Mouse (Mus musculus) G1E (cell line): ENCODE data around the gene Ctu1. TPM values are rescaled to one million over a fixed set of nuclear protein-coding genes. Genes with fewer than 3 reads are reported as not detected.

Experiments used
- ATAC-seq: 2 replicates; pipeline ENCODE4 v1.8.0; 2016; ENCODE audit warnings: mild to moderate bottlenecking; ENCODE audit not compliant: insufficient number of reproducible peaks, poor library complexity, low FRiP score, severe bottlenecking; ENCODE audit errors: extremely low read depth
- DNase-seq: peaks from one replicate; pipeline ENCODE4 v3.0.0; 2012; ENCODE audit warnings: low spot score
- H3K27me3 ChIP-seq: 2 replicates; pipeline ENCODE4 v1.6.1; 2012; ENCODE audit warnings: mild to moderate bottlenecking, low read length, inconsistent platforms; ENCODE audit not compliant: insufficient read depth
- H3K36me3 ChIP-seq: replicated peaks from 2 replicates; pipeline ENCODE3; 2012; ENCODE audit warnings: mild to moderate bottlenecking, inconsistent platforms
- H3K4me1 ChIP-seq: 2 replicates; pipeline ENCODE4 v1.6.1; 2012; ENCODE audit warnings: low read depth, low read length, inconsistent platforms, mixed read lengths; ENCODE audit not compliant: insufficient read depth
- H3K4me3 ChIP-seq: 2 replicates; pipeline ENCODE4 v1.5.1; 2012; ENCODE audit warnings: low read depth, mild to moderate bottlenecking, inconsistent platforms, low read length, moderate library complexity, mixed read lengths
- H3K9me3 ChIP-seq: replicated peaks from 2 replicates; pipeline ENCODE4 v1.6.1; 2012; ENCODE audit warnings: inconsistent platforms
- CTCF ChIP-seq: IDR thresholded peaks from 2 replicates; pipeline ENCODE4 v1.5.1; 2012; ENCODE audit warnings: low read depth, low read length, inconsistent platforms, mixed read lengths
- GATA1 ChIP-seq: IDR thresholded peaks from 2 replicates; pipeline ENCODE4 v1.6.1; 2012; ENCODE audit warnings: borderline replicate concordance, low read length, inconsistent platforms, mixed read lengths
- GATA2 ChIP-seq: IDR thresholded peaks from 2 replicates; pipeline ENCODE4 v1.6.1; 2012; ENCODE audit warnings: low read depth, low read length, inconsistent platforms, borderline replicate concordance
- POLR2AphosphoS5 ChIP-seq: IDR thresholded peaks from 2 replicates; pipeline ENCODE4 v1.6.1; 2012; ENCODE audit warnings: low read depth, low read length, inconsistent platforms; ENCODE audit not compliant: insufficient replicate concordance
- TAL1 ChIP-seq: conservative IDR thresholded peaks from 2 replicates; pipeline ENCODE4 v1.6.1; 2012; ENCODE audit warnings: low read depth, low read length, inconsistent platforms, mixed read lengths
- polyA plus RNA-seq: library from polyadenylated mRNA; stranded (reverse); fragments of >175 nt; gene quantifications from 2 replicates; pipeline ENCODE4 v1.2.3, GENCODE M21; 2012
- total RNA-seq, 2 experiments: library from RNA; stranded (forward) in 1 of 2; stranded (reverse) in 1 of 2; fragments of 200-1000 nt in 1 of 2; fragments of >200 nt in 1 of 2; fragmentation: Nextera tagmentation in 1 of 2; gene quantifications; 2 replicates each; pipeline ENCODE4 v1.2.3; 2014 to 2017

The Ctu1 gene
- total and polyA plus RNA-seq, 3 experiments: 2.7 to 14.9 (median 6.5) TPM

DNA sequence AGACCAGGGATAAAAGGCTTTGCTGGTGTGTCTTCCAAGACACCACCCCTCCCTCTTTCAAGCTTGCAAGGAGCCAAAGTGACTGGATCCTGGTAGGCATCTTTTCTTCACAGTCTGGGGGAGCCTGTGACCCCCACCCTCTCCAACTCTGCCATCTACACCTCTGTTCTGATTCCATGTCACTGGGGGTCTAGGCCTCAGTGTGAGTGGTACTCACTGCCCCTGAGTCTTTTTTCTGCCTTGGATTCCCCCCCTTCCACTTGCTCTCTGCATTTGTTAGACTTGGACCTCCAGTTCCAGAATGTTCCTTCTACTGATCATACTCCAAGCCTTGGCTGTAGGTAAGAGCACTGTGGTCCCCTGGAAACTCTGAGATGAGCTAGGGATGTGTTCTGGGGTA, 18.3 kb downstream of the Ctu1 start, which contains the start of gene Klk14:
Gene Klk14, plus strand, starts transcription at position 301 of the 400 bp plus-strand sequence.
- H3K9me3 ChIP-seq: no peaks in the 10 kb centered on the region
- no peaks in the 10 kb centered on the region for H3K4me1 ChIP-seq
- DNase-seq (no peak), ATAC-seq (no peak)
- no peak for TF ChIP-seq TAL1
- no peak for TF ChIP-seq GATA1
- no peak for TF ChIP-seq POLR2AphosphoS5
- no peak for TF ChIP-seq CTCF
- TF ChIP-seq GATA2: no peak
- H3K4me3 ChIP-seq: no peak within 1 kb of the TSS
- H3K36me3 ChIP-seq: no peaks in the 10 kb centered on the region
- H3K27me3 ChIP-seq: no peaks in the 10 kb centered on the region

DNA sequence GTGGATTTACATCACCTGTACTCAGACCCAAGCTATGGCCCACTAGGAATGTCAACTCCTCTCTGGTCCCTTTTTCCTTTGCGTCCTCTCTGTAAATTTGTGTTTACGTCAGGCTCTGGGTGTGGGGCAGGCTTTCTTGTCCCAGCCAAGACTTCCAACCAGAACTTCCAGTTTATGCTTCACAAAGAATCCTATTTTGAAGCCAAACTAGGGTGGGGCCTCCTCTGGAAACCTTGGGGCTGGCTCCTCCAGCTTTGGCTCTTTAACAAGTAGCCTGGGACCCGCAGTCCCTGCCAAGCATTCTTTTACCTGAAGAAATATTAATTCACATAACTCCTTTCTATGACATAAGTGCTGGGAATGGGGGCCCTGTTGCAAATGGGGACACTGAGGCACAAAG, 38.2 kb downstream of the Ctu1 start:
- Histone ChIP-seq H3K4me3 (no peak overlapping the region), H3K4me1 (no peaks in the 10 kb centered on the region), H3K27me3 (peaks cover 2% of the 10 kb centered on the region), H3K9me3 (no peaks in the 10 kb centered on the region), H3K36me3 (no peaks in the 10 kb centered on the region)
- DNase-seq: no peak
- no peak for ATAC-seq
- TF ChIP-seq GATA2 (no peak), CTCF (no peak), TAL1 (no peak), GATA1 (no peak), POLR2AphosphoS5 (no peak)

DNA sequence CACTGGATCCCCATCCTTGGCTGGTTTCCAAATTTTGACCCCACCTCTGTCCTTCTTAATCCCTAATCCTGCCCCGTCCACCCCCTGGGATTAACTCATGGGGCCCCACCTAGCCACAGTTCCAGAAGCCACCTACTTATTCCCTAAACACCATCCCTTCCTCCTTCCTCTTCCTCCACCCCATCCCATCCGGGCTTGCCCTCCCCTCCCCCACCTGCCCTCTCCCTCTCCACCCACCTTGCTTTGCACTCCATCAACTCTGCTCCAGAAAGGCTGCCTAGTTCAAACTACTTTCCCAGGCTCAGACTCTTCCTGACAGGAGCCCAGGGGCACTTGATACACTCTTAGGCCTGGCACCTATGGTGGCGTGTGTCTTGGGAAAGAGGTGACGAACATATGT, 40.5 kb downstream of the Ctu1 start, which contains the start of gene Klk13:
Gene Klk13, plus strand, starts transcription at position 301 of the 400 bp plus-strand sequence.
- TF ChIP-seq GATA2 (no peak), GATA1 (no peak), CTCF (no peak), POLR2AphosphoS5 (no peak), TAL1 (no peak)
- peaks cover 2% of the 10 kb centered on the region for H3K27me3 ChIP-seq

DNA sequence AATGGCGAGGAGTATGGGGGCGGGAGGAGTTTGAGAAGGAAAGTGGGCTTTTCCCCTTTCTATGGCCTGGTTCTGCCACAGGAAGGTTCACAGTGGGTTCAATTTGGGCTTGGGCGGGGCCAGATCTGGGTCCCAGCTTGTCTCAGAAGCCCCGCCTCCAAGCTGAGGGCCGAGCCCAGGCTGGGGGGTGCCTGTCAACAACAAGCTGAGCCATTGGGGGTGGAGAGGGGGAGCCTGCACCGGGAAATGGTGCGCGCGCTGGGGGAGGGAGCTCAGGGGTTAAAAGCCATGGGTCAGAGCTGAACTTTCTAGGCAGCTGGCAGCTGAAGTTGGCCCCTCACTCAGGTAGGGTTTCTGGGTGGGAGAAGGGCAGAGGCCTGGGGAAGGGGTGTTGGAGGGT, 41.1 kb downstream of the Ctu1 start:
- Histone ChIP-seq H3K27me3 (peaks cover 2% of the 10 kb centered on the region; the same call in 1 of the 2 replicates), H3K36me3 (no peaks in the 10 kb centered on the region), H3K4me1 (no peaks in the 10 kb centered on the region), H3K9me3 (no peaks in the 10 kb centered on the region), H3K4me3 (no peak overlapping the region)
- no peak for ATAC-seq
- TF ChIP-seq GATA1 (no peak), CTCF (no peak), GATA2 (no peak), TAL1 (no peak), POLR2AphosphoS5 (no peak)
- no peak for DNase-seq

More for the DNA sequence above, 40.5 kb downstream of the Ctu1 start, which contains the start of gene Klk13:
- H3K4me1 ChIP-seq: no peaks in the 10 kb centered on the region
- DNase-seq (no peak), ATAC-seq (no peak)
- H3K36me3 ChIP-seq: no peaks in the 10 kb centered on the region
- no peaks in the 10 kb centered on the region for H3K9me3 ChIP-seq
- no peak within 1 kb of the TSS for H3K4me3 ChIP-seq

DNA sequence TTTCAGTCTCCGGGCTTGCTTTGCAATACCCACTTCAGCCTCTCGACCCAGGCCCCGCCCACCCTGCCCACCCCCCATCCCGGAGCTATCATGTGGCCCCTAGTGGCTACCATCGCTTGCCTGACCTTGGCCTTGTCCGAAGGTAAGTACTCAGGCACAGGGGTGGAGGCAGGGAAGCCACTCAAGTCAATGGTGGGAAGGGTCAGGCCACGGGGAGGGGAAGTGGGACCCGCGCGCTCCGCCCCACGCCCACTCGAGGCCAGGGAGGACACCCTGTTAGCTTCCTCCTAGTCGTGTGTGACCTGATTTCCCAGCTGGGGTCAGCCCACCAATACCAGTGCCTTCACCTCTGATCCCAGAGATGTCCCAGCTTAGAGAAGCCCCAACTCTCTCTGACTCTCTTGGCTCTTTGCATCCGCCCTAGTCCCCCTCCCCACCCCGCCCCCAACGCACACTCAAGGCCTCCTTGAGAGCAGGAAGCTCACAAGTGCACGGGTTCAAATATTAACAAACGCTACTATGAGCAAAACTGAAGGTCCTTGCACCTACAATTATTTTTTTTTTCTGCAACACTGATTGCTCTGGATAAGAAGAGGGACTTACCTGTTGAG, 42.0 kb downstream of the Ctu1 start:
- no peaks in the 10 kb centered on the region for H3K36me3 ChIP-seq
- H3K4me1 ChIP-seq: no peaks in the 10 kb centered on the region
- no peak for TF ChIP-seq TAL1
- no peak for TF ChIP-seq GATA2
- no peak for TF ChIP-seq CTCF
- TF ChIP-seq GATA1: no peak
- no peak for TF ChIP-seq POLR2AphosphoS5
- no peak for ATAC-seq
- no peak overlapping the region for H3K4me3 ChIP-seq
- DNase-seq: no peak
- H3K9me3 ChIP-seq: no peaks in the 10 kb centered on the region
- H3K27me3 ChIP-seq: peaks cover 2% of the 10 kb centered on the region; the same call in 1 of the 2 replicates

Other genes with a start within 250 kb of the Ctu1 start
Only the 20 nearest of the 25 such genes appear.
- gene Vsig10l, start 208.9 kb upstream of the Ctu1 start, total RNA-seq (2014; fragmentation: Nextera tagmentation): not detected in 2 replicates
- 0.33 and 0.35 TPM in 2 replicates for gene Vsig10l, start 208.9 kb upstream of the Ctu1 start, total RNA-seq (2017)
- 0.32 and 0.44 TPM in 2 replicates for gene Vsig10l, start 208.9 kb upstream of the Ctu1 start, polyA plus RNA-seq
- not detected in 2 replicates for gene Iglon5, start 181.9 kb upstream of the Ctu1 start, total RNA-seq (2014; fragmentation: Nextera tagmentation)
- 0.05 and 0.06 TPM in 2 replicates for gene Iglon5, start 181.9 kb upstream of the Ctu1 start, total RNA-seq (2017)
- not detected in 2 replicates for gene Iglon5, start 181.9 kb upstream of the Ctu1 start, polyA plus RNA-seq
- gene 4931406B18Rik, start 166.1 kb upstream of the Ctu1 start, total RNA-seq (2014; fragmentation: Nextera tagmentation): not detected in 2 replicates
- 0.06 and 0.44 TPM in 2 replicates for gene 4931406B18Rik, start 166.1 kb upstream of the Ctu1 start, total RNA-seq (2017)
- not detected in 2 replicates for gene 4931406B18Rik, start 166.1 kb upstream of the Ctu1 start, polyA plus RNA-seq
- 0.10 TPM in 1 of 2 replicates, not detected in the other for gene Cd33, start 127.6 kb upstream of the Ctu1 start, total RNA-seq (2014; fragmentation: Nextera tagmentation)
- gene Cd33, start 127.6 kb upstream of the Ctu1 start, total RNA-seq (2017): 0.41 and 0.60 TPM in 2 replicates
- 0.13 and 0.69 TPM in 2 replicates for gene Cd33, start 127.6 kb upstream of the Ctu1 start, polyA plus RNA-seq
- gene Zfp658, start 109.8 kb upstream of the Ctu1 start, total RNA-seq (2014; fragmentation: Nextera tagmentation): 1.2 and 1.3 TPM in 2 replicates
- gene Zfp658, start 109.8 kb upstream of the Ctu1 start, total RNA-seq (2017): 1.1 and 1.2 TPM in 2 replicates
- gene Zfp658, start 109.8 kb upstream of the Ctu1 start, polyA plus RNA-seq: 0.24 and 0.25 TPM in 2 replicates
- 7.0 and 11.0 TPM in 2 replicates for gene Zfp719, start 92.4 kb upstream of the Ctu1 start, total RNA-seq (2014; fragmentation: Nextera tagmentation)
- gene Zfp719, start 92.4 kb upstream of the Ctu1 start, total RNA-seq (2017): 6.4 and 7.8 TPM in 2 replicates
- 0.07 and 0.12 TPM in 2 replicates for gene Zfp719, start 92.4 kb upstream of the Ctu1 start, polyA plus RNA-seq
- not detected in 2 replicates for gene Zfp819, start 64.8 kb upstream of the Ctu1 start, total RNA-seq (2014; fragmentation: Nextera tagmentation)
- 0.05 TPM in 1 of 2 replicates, not detected in the other for gene Zfp819, start 64.8 kb upstream of the Ctu1 start, total RNA-seq (2017)
- not detected in 2 replicates for gene Zfp819, start 64.8 kb upstream of the Ctu1 start, polyA plus RNA-seq
- not detected in 2 replicates for gene Ceacam18, start 37.3 kb upstream of the Ctu1 start, total RNA-seq (2014; fragmentation: Nextera tagmentation)
- gene Ceacam18, start 37.3 kb upstream of the Ctu1 start, total RNA-seq (2017): 0.16 and 0.29 TPM in 2 replicates
- gene Ceacam18, start 37.3 kb upstream of the Ctu1 start, polyA plus RNA-seq: not detected in 2 replicates
- 1.2 TPM in 1 of 2 replicates, not detected in the other for gene Siglece, start 11.9 kb upstream of the Ctu1 start, total RNA-seq (2014; fragmentation: Nextera tagmentation)
- 0.05 TPM in 1 of 2 replicates, not detected in the other for gene Siglece, start 11.9 kb upstream of the Ctu1 start, total RNA-seq (2017)
- not detected in 2 replicates for gene Siglece, start 11.9 kb upstream of the Ctu1 start, polyA plus RNA-seq
- gene Klk14, start 18.4 kb downstream of the Ctu1 start, total RNA-seq (2014; fragmentation: Nextera tagmentation): not detected in 2 replicates
- gene Klk14, start 18.4 kb downstream of the Ctu1 start, total RNA-seq (2017): not detected in 2 replicates
- gene Klk14, start 18.4 kb downstream of the Ctu1 start, polyA plus RNA-seq: not detected in 2 replicates
- gene Klk13, start 40.6 kb downstream of the Ctu1 start, total RNA-seq (2014; fragmentation: Nextera tagmentation): not detected in 2 replicates
- 0.27 TPM in 1 of 2 replicates, not detected in the other for gene Klk13, start 40.6 kb downstream of the Ctu1 start, total RNA-seq (2017)
- gene Klk13, start 40.6 kb downstream of the Ctu1 start, polyA plus RNA-seq: not detected in 2 replicates
- not detected in 2 replicates for gene Klk12, start 96.9 kb downstream of the Ctu1 start, total RNA-seq (2014; fragmentation: Nextera tagmentation)
- not detected in 2 replicates for gene Klk12, start 96.9 kb downstream of the Ctu1 start, total RNA-seq (2017)
- not detected in 2 replicates for gene Klk12, start 96.9 kb downstream of the Ctu1 start, polyA plus RNA-seq
- gene Klk11, start 102.6 kb downstream of the Ctu1 start, total RNA-seq (2014; fragmentation: Nextera tagmentation): not detected in 2 replicates
- gene Klk11, start 102.6 kb downstream of the Ctu1 start, total RNA-seq (2017): not detected in 2 replicates
- gene Klk11, start 102.6 kb downstream of the Ctu1 start, polyA plus RNA-seq: not detected in 2 replicates
- gene Klk10, start 109.0 kb downstream of the Ctu1 start, total RNA-seq (2014; fragmentation: Nextera tagmentation): not detected in 2 replicates
- not detected in 2 replicates for gene Klk10, start 109.0 kb downstream of the Ctu1 start, total RNA-seq (2017)
- not detected in 2 replicates for gene Klk10, start 109.0 kb downstream of the Ctu1 start, polyA plus RNA-seq
- not detected in 2 replicates for gene Klk9, start 119.9 kb downstream of the Ctu1 start, total RNA-seq (2014; fragmentation: Nextera tagmentation)
- 0.06 TPM in 1 of 2 replicates, not detected in the other for gene Klk9, start 119.9 kb downstream of the Ctu1 start, total RNA-seq (2017)
- gene Klk9, start 119.9 kb downstream of the Ctu1 start, polyA plus RNA-seq: not detected in 2 replicates
- not detected in 2 replicates for gene Klk8, start 125.6 kb downstream of the Ctu1 start, total RNA-seq (2014; fragmentation: Nextera tagmentation)
- gene Klk8, start 125.6 kb downstream of the Ctu1 start, total RNA-seq (2017): not detected in 2 replicates
- not detected in 2 replicates for gene Klk8, start 125.6 kb downstream of the Ctu1 start, polyA plus RNA-seq
- not detected in 2 replicates for gene Klk7, start 139.3 kb downstream of the Ctu1 start, total RNA-seq (2014; fragmentation: Nextera tagmentation)
- gene Klk7, start 139.3 kb downstream of the Ctu1 start, total RNA-seq (2017): 0.05 TPM in 1 of 2 replicates, not detected in the other
- not detected in 2 replicates for gene Klk7, start 139.3 kb downstream of the Ctu1 start, polyA plus RNA-seq
- not detected in 2 replicates for gene Klk6, start 152.5 kb downstream of the Ctu1 start, total RNA-seq (2014; fragmentation: Nextera tagmentation)
- gene Klk6, start 152.5 kb downstream of the Ctu1 start, total RNA-seq (2017): 0.05 TPM in 1 of 2 replicates, not detected in the other
- not detected in 2 replicates for gene Klk6, start 152.5 kb downstream of the Ctu1 start, polyA plus RNA-seq
- not detected in 2 replicates for gene Klk5, start 170.0 kb downstream of the Ctu1 start, total RNA-seq (2014; fragmentation: Nextera tagmentation)
- gene Klk5, start 170.0 kb downstream of the Ctu1 start, total RNA-seq (2017): 0.11 TPM in 1 of 2 replicates, not detected in the other
- not detected in 2 replicates for gene Klk5, start 170.0 kb downstream of the Ctu1 start, polyA plus RNA-seq
- not detected in 2 replicates for gene Klk4, start 209.1 kb downstream of the Ctu1 start, total RNA-seq (2014; fragmentation: Nextera tagmentation)
- not detected in 2 replicates for gene Klk4, start 209.1 kb downstream of the Ctu1 start, total RNA-seq (2017)
- gene Klk4, start 209.1 kb downstream of the Ctu1 start, polyA plus RNA-seq: not detected in 2 replicates